Mouse (Mus musculus) bone marrow macrophage, adult 2 months (primary cell): ENCODE measurements around the gene Tmem208. TPM values are rescaled to one million over a fixed set of nuclear protein-coding genes. Genes with fewer than 3 reads are reported as not detected.

Experiments used
- H3K27ac ChIP-seq: 2 replicates; pipeline ENCODE4 v1.5.1; 2012; ENCODE audit warnings: low read depth, low read length; ENCODE audit not compliant: insufficient read depth
- H3K4me1 ChIP-seq: 2 replicates; pipeline ENCODE4 v1.6.1; 2012; ENCODE audit warnings: low read length; ENCODE audit not compliant: control insufficient read depth, insufficient read depth
- H3K4me3 ChIP-seq: 2 replicates; pipeline ENCODE4 v1.5.1; 2012; ENCODE audit warnings: mild to moderate bottlenecking, low read length, moderate library complexity; ENCODE audit not compliant: insufficient read depth
- CTCF ChIP-seq: IDR thresholded peaks from 2 replicates; pipeline ENCODE4 v1.5.1; 2012; ENCODE audit warnings: low read depth, mild to moderate bottlenecking, low read length, moderate library complexity
- POLR2A ChIP-seq: IDR thresholded peaks from 2 replicates; pipeline ENCODE4 v1.6.1; 2012; ENCODE audit warnings: mild to moderate bottlenecking, low read depth, low read length, borderline replicate concordance
- polyA plus RNA-seq: library from polyadenylated mRNA; stranded (reverse); fragments of >200 nt; gene quantifications from 2 replicates; pipeline ENCODE4 v1.2.4, GENCODE M21; 2012; ENCODE audit not compliant: missing spikeins, insufficient read depth, insufficient read length

The Tmem208 gene
- polyA plus RNA-seq, 1 experiment, result 51.2 TPM

DNA sequence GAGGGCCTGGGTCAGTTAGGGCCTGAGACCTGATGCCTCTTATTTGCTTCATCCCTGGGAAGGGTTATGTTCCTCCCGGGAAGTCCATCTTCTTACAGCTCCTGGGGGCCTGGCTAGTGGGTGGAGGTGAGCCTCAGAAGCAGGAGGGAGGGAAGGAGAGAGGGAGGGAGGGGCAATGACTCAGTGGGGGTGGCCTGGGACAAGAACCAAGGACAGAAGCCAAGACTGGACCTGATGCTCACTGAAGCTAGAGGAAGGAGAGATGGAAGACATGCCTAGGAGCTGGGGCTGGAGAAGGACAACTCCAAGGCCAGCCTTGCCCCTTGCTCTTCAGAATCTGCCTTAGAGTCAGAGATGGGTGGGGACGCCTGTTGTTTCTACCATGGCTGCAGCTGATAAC, 46.9 kb downstream of the Tmem208 start, which contains the start of gene Plekhg4:
Gene Plekhg4, plus strand, starts transcription at position 243 of the 400 bp plus-strand sequence.
- no peak within 1 kb of the TSS for H3K27ac ChIP-seq

DNA sequence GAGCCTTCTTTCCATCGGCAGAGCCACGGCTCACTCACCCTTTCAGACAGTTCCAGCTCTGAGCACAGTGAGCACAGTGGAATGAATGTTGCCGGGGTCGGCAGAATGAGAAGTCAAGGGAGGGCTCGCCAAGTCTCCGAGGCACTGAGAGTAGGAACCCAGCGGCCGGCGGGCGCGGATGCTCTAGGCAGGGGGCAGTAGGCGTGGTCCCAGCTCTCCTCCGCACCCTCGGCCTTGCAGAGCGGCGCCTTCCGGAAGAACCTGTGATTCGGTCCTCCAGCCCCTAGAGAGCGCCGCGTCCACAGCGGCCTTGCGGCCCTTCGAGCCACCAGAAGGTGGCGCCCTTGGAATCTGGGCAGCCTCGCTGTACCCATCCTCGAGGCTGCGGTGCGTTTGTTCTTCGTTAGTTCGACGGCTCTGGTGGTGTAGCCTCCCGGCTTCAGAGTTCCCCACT, 48.4 kb downstream of the Tmem208 start:
- no peak overlapping the region for H3K27ac ChIP-seq
- 0 out of 2 replicates have a peak, but pooled peaks cover 2% of the 10 kb centered on the region for H3K4me1 ChIP-seq
- no peak overlapping the region for H3K4me3 ChIP-seq
- TF ChIP-seq CTCF, result peak; percentile 25; the same call in 1 of the 2 replicates
- no peak for TF ChIP-seq POLR2A

More for the DNA sequence above, 46.9 kb downstream of the Tmem208 start, which contains the start of gene Plekhg4:
- Histone ChIP-seq H3K4me1 (0 out of 2 replicates have a peak, but pooled peaks cover 2% of the 10 kb centered on the region), H3K4me3 (no peak within 1 kb of the TSS)
- TF ChIP-seq CTCF (no peak), POLR2A (no peak)

DNA sequence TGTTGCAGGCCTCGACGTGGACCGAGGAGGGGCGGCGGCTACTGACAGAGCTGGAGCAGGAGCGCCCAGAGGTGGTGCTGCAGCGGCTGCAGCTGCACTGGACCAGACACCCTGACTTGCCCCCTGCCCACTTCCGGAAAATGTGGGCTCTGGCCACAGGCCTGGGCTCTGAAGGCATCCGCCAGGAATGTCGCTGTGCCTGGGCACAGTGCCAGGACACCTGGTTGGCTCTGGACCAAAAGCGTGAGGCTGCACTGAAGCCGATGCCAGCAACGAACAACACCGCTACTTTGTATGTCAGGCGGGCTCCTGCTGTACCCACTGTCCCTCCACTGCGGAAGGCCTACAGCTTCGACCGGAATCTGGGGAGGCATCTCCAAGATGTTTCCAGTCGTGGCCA, 52.5 kb downstream of the Tmem208 start:
- no peak for TF ChIP-seq POLR2A
- TF ChIP-seq CTCF, result no peak
- Histone ChIP-seq H3K4me1 (no peaks in the 10 kb centered on the region), H3K4me3 (no peak overlapping the region), H3K27ac (no peak overlapping the region)

DNA sequence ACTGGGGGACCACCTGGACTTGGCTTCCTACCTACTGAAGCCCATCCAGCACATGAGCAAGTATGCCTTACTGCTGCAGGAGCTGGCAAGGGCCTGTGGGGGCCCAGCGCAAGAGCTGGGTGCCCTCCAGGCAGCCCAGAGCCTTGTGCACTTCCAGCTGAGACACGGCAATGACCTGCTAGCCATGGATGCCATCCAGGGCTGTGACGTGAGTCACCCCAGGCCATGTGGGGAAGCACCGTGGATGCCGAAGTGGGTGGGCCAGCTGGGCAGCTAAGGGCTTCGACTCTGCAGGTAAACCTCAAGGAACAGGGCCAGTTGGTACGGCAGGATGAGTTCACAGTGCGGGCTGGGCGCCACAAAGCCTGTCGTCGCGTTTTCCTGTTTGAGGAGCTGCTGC, 54.2 kb downstream of the Tmem208 start:
- Histone ChIP-seq H3K4me3 (no peak overlapping the region), H3K27ac (no peak overlapping the region), H3K4me1 (peaks cover 9% of the 10 kb centered on the region)
- TF ChIP-seq CTCF, result no peak
- TF ChIP-seq POLR2A, result no peak

DNA sequence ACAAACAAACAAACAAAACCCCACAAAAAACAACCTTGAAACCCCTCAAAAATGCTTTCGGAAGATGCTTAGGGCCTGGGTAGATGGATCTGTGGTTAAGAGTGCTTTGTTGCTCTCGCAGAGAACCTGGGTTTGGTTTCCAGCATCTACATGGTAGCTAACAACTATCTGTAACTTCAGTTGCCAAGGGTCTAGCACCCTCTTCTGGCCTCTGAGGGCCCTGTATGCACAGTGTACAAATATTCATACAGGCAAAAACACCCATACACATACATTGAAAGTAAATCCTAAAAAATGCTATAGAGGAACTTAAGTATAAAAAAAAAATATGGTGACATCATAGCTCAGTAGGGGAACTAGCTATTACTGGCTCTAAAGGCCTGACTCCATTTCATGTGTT, 57.9 kb downstream of the Tmem208 start:
- H3K4me1 ChIP-seq, result peaks cover 18% of the 10 kb centered on the region
- H3K27ac ChIP-seq, result no peak overlapping the region
- TF ChIP-seq CTCF (no peak), POLR2A (no peak)
- no peak overlapping the region for H3K4me3 ChIP-seq

Other genes starting within 250 kb of the Tmem208 start
- gene Ces3b, start 242.6 kb upstream of the Tmem208 start, polyA plus RNA-seq, result not detected in 2 replicates
- gene Ces4a, start 194.6 kb upstream of the Tmem208 start, polyA plus RNA-seq, result not detected in 2 replicates
- gene Cbfb, start 155.7 kb upstream of the Tmem208 start, polyA plus RNA-seq, result 124 and 130 TPM in 2 replicates
- gene D230025D16Rik, start 101.2 kb upstream of the Tmem208 start, polyA plus RNA-seq, result 24.5 and 27.8 TPM in 2 replicates
- gene B3gnt9, start 71.2 kb upstream of the Tmem208 start, polyA plus RNA-seq, result 1.1 and 1.6 TPM in 2 replicates
- gene Tradd, start 61.7 kb upstream of the Tmem208 start, polyA plus RNA-seq, result 23.6 and 26.2 TPM in 2 replicates
- gene Fbxl8, start 61.7 kb upstream of the Tmem208 start, polyA plus RNA-seq, result 6.5 and 6.8 TPM in 2 replicates
- 4.7 and 5.0 TPM in 2 replicates for gene Hsf4, start 56.6 kb upstream of the Tmem208 start, polyA plus RNA-seq
- 0.23 TPM in 1 of 2 replicates, not detected in the other for gene Nol3, start 50.2 kb upstream of the Tmem208 start, polyA plus RNA-seq
- 0.67 and 1.3 TPM in 2 replicates for gene 4931428F04Rik, start 36.5 kb upstream of the Tmem208 start, polyA plus RNA-seq
- gene Exoc3l, start 30.3 kb upstream of the Tmem208 start, polyA plus RNA-seq, result 0.95 and 1.1 TPM in 2 replicates
- 40.6 and 47.6 TPM in 2 replicates for gene E2f4, start 28.7 kb upstream of the Tmem208 start, polyA plus RNA-seq
- gene Elmo3, start 20.8 kb upstream of the Tmem208 start, polyA plus RNA-seq, result 1.5 and 2.6 TPM in 2 replicates
- 3.1 and 3.2 TPM in 2 replicates for gene Lrrc29, start 76 bp upstream of the Tmem208 start, polyA plus RNA-seq
- gene Fhod1, start 21.6 kb downstream of the Tmem208 start, polyA plus RNA-seq, result 16.5 and 18.0 TPM in 2 replicates
- gene Slc9a5, start 22.5 kb downstream of the Tmem208 start, polyA plus RNA-seq, result 4.9 and 5.0 TPM in 2 replicates
- gene Plekhg4, start 46.9 kb downstream of the Tmem208 start, polyA plus RNA-seq, result 0.24 TPM in 1 of 2 replicates, not detected in the other
- gene Kctd19, start 87.1 kb downstream of the Tmem208 start, polyA plus RNA-seq, result not detected in 2 replicates
- gene Lrrc36, start 87.2 kb downstream of the Tmem208 start, polyA plus RNA-seq, result not detected in 2 replicates
- 1.2 and 1.6 TPM in 2 replicates for gene Tppp3, start 145.2 kb downstream of the Tmem208 start, polyA plus RNA-seq
- gene Zdhhc1, start 170.5 kb downstream of the Tmem208 start, polyA plus RNA-seq, result 16.0 and 16.3 TPM in 2 replicates
- gene Hsd11b2, start 192.4 kb downstream of the Tmem208 start, polyA plus RNA-seq, result not detected in 2 replicates
- gene Atp6v0d1, start 239.7 kb downstream of the Tmem208 start, polyA plus RNA-seq, result 177 and 186 TPM in 2 replicates